22 mouse cellular contexts compared by ENCODE assay signal in genomic region chr1:60639059-60639458, GRCm38 (mm10).
A peak's percentile ranks its signal among the peaks of the same experiment; 100 is the strongest.
DNase-seq lines count a peak whose midpoint lies in the region; ATAC-seq lines count a peak whose summit lies in the region.
"Had no signal": no experiment of that assay in that cellular context is flagged by ENCODE, and none has a peak within 500 bp of the region (broad histone marks: within the 10 kb centered on the region; RNA-seq: fewer than 3 reads in every experiment).

No protein-coding gene starts in this region.

- DNase-seq in heart, postnatal 4 days, result peak; percentile 4
- no peak for DNase-seq in heart, adult 8-10 months (ENCODE audit: low spot score)
- peak; percentile 14 for DNase-seq in ZHBTc4 (ENCODE audit: low read depth, low spot score)
- no peak for DNase-seq in liver
- DNase-seq: adrenal gland, adult 2 months; adrenal gland, postnatal 14 days; cerebellum, adult 11 months; cerebellum, adult 2 months; cerebellum, adult 9-11 months; cerebellum, postnatal 25 days; gastrocnemius, adult 2 months; gastrocnemius, postnatal 14 days; kidney, adult 11 months had no signal

- H3K27ac ChIP-seq in forebrain, embryonic 15.5 days (replicated peaks), result no peak overlapping the region
- no peak overlapping the region for H3K27ac ChIP-seq in forebrain, embryonic 13.5 days
- H3K27ac ChIP-seq: embryonic facial prominence, embryonic 12.5 days; embryonic facial prominence, embryonic 15.5 days; gastrocnemius, adult 2 months; heart, embryonic 13.5 days; hindbrain, embryonic 10.5 days; hindbrain, embryonic 13.5 days; intestine, embryonic 15.5 days had no signal

- H3K4me3 ChIP-seq in forebrain, embryonic 15.5 days, result no peak overlapping the region
- H3K4me3 ChIP-seq in forebrain, embryonic 13.5 days, result no peak overlapping the region
- H3K4me3 ChIP-seq: embryonic facial prominence, embryonic 12.5 days; embryonic facial prominence, embryonic 15.5 days; gastrocnemius, adult 2 months; heart, embryonic 13.5 days; hindbrain, embryonic 10.5 days; hindbrain, embryonic 13.5 days; intestine, embryonic 15.5 days had no signal

- H3K4me1 ChIP-seq in forebrain, embryonic 15.5 days, result peaks cover 5% of the 10 kb centered on the region; the same call in 1 of the 2 replicates
- no peaks in the 10 kb centered on the region for H3K4me1 ChIP-seq in forebrain, embryonic 13.5 days
- H3K4me1 ChIP-seq: embryonic facial prominence, embryonic 12.5 days; embryonic facial prominence, embryonic 15.5 days; hindbrain, embryonic 10.5 days; intestine, embryonic 15.5 days had no signal

- H3K9ac ChIP-seq in forebrain, embryonic 15.5 days (replicated peaks), result no peak overlapping the region
- no peak overlapping the region for H3K9ac ChIP-seq in forebrain, embryonic 13.5 days
- H3K9ac ChIP-seq: embryonic facial prominence, embryonic 12.5 days; embryonic facial prominence, embryonic 15.5 days; heart, embryonic 13.5 days; hindbrain, embryonic 13.5 days; intestine, embryonic 15.5 days had no signal

- no peaks in the 10 kb centered on the region for H3K27me3 ChIP-seq in forebrain, embryonic 15.5 days
- no peaks in the 10 kb centered on the region for H3K27me3 ChIP-seq in forebrain, embryonic 13.5 days
- H3K27me3 ChIP-seq: embryonic facial prominence, embryonic 12.5 days; embryonic facial prominence, embryonic 15.5 days; heart, embryonic 13.5 days; hindbrain, embryonic 13.5 days; intestine, embryonic 15.5 days had no signal

- ATAC-seq in forebrain, embryonic 15.5 days (replicated peaks), result peak; percentile 38; the same call in 1 of the 2 replicates
- ATAC-seq in forebrain, embryonic 13.5 days, result no peak
- ATAC-seq: hindbrain, embryonic 16.5 days; intestine, embryonic 15.5 days had no signal

- H3K9me3 ChIP-seq in forebrain, embryonic 15.5 days, result no peaks in the 10 kb centered on the region
- no peaks in the 10 kb centered on the region for H3K9me3 ChIP-seq in forebrain, embryonic 13.5 days (replicated peaks)
- H3K9me3 ChIP-seq: embryonic facial prominence, embryonic 12.5 days; embryonic facial prominence, embryonic 15.5 days; heart, embryonic 13.5 days; hindbrain, embryonic 10.5 days; hindbrain, embryonic 13.5 days; intestine, embryonic 15.5 days had no signal

- no peaks in the 10 kb centered on the region for H3K36me3 ChIP-seq in forebrain, embryonic 15.5 days
- no peaks in the 10 kb centered on the region for H3K36me3 ChIP-seq in forebrain, embryonic 13.5 days (ENCODE audit: poor library complexity, severe bottlenecking)
- H3K36me3 ChIP-seq: embryonic facial prominence, embryonic 12.5 days; embryonic facial prominence, embryonic 15.5 days; heart, embryonic 13.5 days; hindbrain, embryonic 10.5 days; hindbrain, embryonic 13.5 days; intestine, embryonic 15.5 days had no signal

- WGBS in forebrain, embryonic 15.5 days, result 61% methylated on average over 2 of the region's 2 CpGs
- 71% methylated on average over 2 of the region's 2 CpGs for WGBS in forebrain, embryonic 13.5 days

- no peak overlapping the region for H3K4me2 ChIP-seq in forebrain, embryonic 15.5 days (replicated peaks)
- no peak overlapping the region for H3K4me2 ChIP-seq in forebrain, embryonic 13.5 days
- H3K4me2 ChIP-seq: embryonic facial prominence, embryonic 12.5 days; embryonic facial prominence, embryonic 15.5 days; heart, embryonic 13.5 days; hindbrain, embryonic 13.5 days; intestine, embryonic 15.5 days had no signal

Comparison
In these comparisons a context has a peak if more than half of its experiments do, and no peak if none do; other contexts are left out.
1. DNase-seq: peak in heart, postnatal 4 days (single experiment) and ZHBTc4 (single experiment); none in heart, adult 8-10 months (single experiment) and liver (single experiment).